Mouse (Mus musculus): ENCODE data around the gene Apoe. TPM values are rescaled to one million over a fixed set of nuclear protein-coding genes. Genes with fewer than 3 reads are reported as not detected.

Apoe gene
- polyA plus RNA-seq, 1 experiment from 2014 or later: 168 TPM

DNA sequence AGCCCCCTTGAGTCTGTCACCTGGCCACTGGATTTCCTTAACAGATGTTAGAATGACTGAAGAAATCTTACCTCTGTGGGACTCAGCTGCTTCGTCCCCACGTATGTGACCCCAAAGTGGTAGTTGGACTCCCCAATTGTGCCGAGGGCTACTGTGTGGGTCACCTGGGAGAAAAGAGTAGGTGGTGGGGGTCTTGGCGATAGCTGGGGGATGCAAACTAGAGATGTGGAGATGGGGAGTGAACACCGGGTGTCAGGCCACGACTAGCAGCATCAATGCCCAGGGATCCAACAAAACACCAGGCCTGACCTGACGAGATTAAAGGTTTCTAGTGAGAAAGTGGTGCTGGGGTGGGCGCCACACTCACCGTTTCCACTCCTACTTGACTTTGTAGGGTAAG, 14.6 kb upstream of the Apoe start:
- H3K27ac ChIP-seq (replicated peaks): no peak overlapping the region
- H3K4me1 ChIP-seq: peaks cover 25% of the 10 kb centered on the region
- peaks cover 75% of the 10 kb centered on the region for H3K36me3 ChIP-seq (replicated peaks)
- H3K9me3 ChIP-seq: no peaks in the 10 kb centered on the region
- peak overlapping the region; percentile 100; the same call in 1 of the 2 replicates for H3K4me3 ChIP-seq
- no peaks in the 10 kb centered on the region for H3K27me3 ChIP-seq (replicated peaks; ENCODE audit: low read depth, poor library complexity, severe bottlenecking)
- no peak for DNase-seq (ENCODE audit: low spot score)
- WGBS: 88% methylated on average over 9 of the region's 9 CpGs

DNA sequence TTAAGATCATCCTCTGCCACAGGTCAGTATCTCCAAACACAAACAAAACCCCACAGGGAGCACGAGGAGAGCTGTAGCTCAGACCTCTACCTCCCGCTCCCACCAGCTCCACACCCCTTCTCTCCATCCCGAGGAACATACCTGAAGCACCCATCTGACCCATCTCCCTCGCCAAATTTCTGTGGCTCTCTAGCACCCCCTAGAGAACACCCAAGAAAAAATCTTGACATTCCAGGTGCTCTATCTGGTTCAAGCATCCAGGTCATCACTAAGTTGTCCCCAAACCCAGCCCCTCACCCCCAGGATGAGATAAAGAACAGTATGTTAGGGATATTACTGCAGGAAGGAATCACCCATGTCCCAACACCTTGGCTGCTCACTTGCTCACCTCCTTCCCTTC, 14.2 kb upstream of the Apoe start:
- peak; percentile 30 for DNase-seq (ENCODE audit: low spot score)
- WGBS: 57% methylated on average over 4 of the region's 4 CpGs
- Histone ChIP-seq H3K9me3 (no peaks in the 10 kb centered on the region), H3K27me3 (replicated peaks; ENCODE audit: low read depth, poor library complexity, severe bottlenecking) (no peaks in the 10 kb centered on the region), H3K4me1 (peaks cover 25% of the 10 kb centered on the region), H3K27ac (replicated peaks) (no peak overlapping the region), H3K36me3 (replicated peaks) (peaks cover 75% of the 10 kb centered on the region), H3K4me3 (peak overlapping the region; percentile 100; the same call in 1 of the 2 replicates)

DNA sequence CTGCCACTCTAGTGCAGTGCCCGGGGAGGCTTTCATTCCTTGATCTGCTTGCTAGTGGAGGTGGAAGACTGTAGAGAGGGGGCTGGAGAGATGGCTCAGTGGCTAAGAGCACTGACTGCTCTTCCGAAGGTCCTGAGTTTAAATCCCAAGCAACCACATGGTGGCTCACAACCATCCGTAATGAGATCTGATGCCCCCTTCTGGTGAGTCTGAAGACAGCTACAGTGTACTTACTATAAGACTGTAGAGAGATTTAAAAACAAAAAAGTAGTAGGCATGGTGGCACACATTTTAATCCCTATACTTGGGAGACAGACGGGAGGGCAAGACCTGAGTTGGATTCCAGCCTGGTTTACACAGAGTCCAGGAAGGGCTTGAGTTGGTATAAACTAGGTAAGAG, 13.4 kb upstream of the Apoe start:
- peaks cover 25% of the 10 kb centered on the region for H3K4me1 ChIP-seq
- no peak overlapping the region for H3K4me3 ChIP-seq
- no peaks in the 10 kb centered on the region for H3K27me3 ChIP-seq (replicated peaks; ENCODE audit: low read depth, poor library complexity, severe bottlenecking)
- no peaks in the 10 kb centered on the region for H3K9me3 ChIP-seq
- H3K36me3 ChIP-seq (replicated peaks): peaks cover 75% of the 10 kb centered on the region
- DNase-seq (ENCODE audit: low spot score): no peak
- H3K27ac ChIP-seq (replicated peaks): no peak overlapping the region
- WGBS: 82% methylated on average over 4 of the region's 4 CpGs

DNA sequence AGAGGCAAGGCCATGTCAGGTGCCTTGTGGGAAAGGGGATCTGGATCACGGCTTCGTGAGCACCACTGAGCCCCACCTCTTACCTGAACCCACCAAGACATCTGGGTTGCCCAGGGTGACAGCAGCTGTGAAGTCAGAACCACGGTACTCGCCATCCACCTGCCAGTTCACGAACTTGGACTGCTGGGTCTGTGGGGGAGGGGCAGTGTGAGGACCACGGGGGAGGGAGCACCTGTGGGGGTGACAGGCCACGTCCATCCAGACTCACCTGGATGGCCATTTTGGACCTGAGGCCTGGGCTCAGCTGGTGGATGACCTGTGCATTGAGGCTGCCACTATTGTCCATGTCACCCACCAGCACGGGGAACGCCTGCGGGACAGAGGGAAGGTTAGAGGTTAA, 11.7 kb upstream of the Apoe start:
- WGBS: 94% methylated on average over 10 of the region's 10 CpGs
- no peak for DNase-seq (ENCODE audit: low spot score)
- Histone ChIP-seq H3K4me1 (peaks cover 15% of the 10 kb centered on the region), H3K4me3 (no peak overlapping the region), H3K27ac (replicated peaks) (no peak overlapping the region), H3K27me3 (replicated peaks; ENCODE audit: low read depth, poor library complexity, severe bottlenecking) (no peaks in the 10 kb centered on the region), H3K36me3 (replicated peaks) (peaks cover 82% of the 10 kb centered on the region), H3K9me3 (no peaks in the 10 kb centered on the region)

DNA sequence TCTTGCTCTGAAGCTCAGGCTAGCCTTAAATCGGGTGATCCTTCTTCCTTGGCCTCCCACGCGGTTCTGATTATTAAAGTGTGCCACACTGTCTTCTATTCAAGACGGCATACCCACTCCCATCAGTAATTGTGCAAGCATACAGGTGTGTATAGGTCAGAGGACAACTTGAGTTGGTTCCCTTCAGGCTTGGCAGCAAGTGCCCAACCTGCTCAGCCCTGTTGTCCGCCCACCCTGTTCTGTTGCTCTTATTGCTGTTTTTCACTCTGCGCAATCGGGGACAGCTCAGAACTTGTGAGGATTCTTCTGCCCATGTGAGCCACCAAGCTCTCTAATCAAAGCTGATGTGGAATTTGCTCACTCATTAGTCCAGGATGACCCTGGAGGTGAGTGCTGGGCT, 6.3 kb upstream of the Apoe start:
- peaks cover 14% of the 10 kb centered on the region for H3K4me1 ChIP-seq
- DNase-seq (ENCODE audit: low spot score): no peak
- no peaks in the 10 kb centered on the region for H3K9me3 ChIP-seq
- no peak overlapping the region for H3K4me3 ChIP-seq
- H3K27ac ChIP-seq (replicated peaks): no peak overlapping the region
- whole genome bisulfite sequencing: 91% methylated on average over 7 of the region's 7 CpGs
- peaks cover 88% of the 10 kb centered on the region for H3K36me3 ChIP-seq (replicated peaks)
- H3K27me3 ChIP-seq (replicated peaks; ENCODE audit: low read depth, poor library complexity, severe bottlenecking): no peaks in the 10 kb centered on the region

DNA sequence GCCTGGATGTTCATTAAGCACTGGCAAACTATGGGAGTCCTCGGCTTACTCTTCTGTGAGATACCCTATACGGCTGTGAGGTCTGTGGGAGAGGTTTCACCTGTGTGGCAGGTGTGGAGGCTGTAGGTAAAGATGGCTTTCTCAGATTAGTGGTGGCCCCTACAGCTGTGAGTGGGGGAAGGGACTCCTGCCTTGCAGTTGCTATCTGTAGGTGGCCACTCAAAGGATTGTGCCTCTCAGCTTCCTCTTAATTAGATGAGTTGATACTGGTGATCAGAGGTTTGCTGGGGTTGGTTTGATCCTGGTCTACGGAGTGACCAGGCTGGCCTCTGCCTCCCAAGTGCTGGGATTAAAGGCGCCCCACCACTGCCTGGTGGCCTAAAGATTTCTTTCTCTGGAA, 5.5 kb upstream of the Apoe start:
- H3K27me3 ChIP-seq (replicated peaks; ENCODE audit: low read depth, poor library complexity, severe bottlenecking): no peaks in the 10 kb centered on the region
- peaks cover 80% of the 10 kb centered on the region for H3K36me3 ChIP-seq (replicated peaks)
- peaks cover 18% of the 10 kb centered on the region for H3K4me1 ChIP-seq
- H3K9me3 ChIP-seq: no peaks in the 10 kb centered on the region
- no peak overlapping the region for H3K27ac ChIP-seq (replicated peaks)
- H3K4me3 ChIP-seq: no peak overlapping the region
- 96% methylated on average over 4 of the region's 4 CpGs for WGBS
- DNase-seq (ENCODE audit: low spot score): no peak

DNA sequence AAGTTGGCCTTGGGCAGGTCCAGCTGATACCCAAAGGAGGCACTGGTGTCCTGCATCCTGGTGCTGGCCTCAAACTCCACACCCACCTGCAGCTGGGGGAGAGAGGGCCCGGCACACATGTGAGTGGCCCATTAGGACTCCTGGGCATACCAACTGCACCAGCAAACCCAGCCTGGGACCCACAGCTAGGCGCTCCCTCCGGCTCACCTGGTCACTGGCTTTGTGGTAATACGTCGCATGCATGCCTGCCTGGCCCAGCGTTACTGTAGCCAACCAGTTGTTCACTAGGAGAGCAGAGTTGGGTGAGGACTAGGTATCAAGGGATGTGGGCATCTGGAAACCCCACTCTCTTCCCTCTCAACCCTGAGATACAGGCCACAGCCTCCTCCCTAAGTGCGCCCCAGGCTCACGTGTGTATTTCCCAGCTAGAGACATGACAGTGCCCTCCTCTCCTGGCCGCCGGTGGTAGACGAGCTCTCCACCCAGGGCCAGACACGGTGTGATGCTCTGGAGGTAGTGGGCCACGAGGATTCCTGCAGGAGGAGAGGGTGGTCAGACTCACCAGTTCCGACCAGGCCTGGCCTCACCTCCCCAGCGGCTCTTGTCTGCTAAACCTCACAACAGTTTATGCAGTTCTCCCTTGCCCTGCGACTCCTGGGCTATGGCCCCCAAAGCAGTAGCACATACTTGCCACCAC, 4.0 kb upstream of the Apoe start:
- H3K4me1 ChIP-seq: peaks cover 32% of the 10 kb centered on the region
- no peak overlapping the region for H3K27ac ChIP-seq (replicated peaks)
- peaks cover 66% of the 10 kb centered on the region for H3K36me3 ChIP-seq (replicated peaks)
- DNase-seq (ENCODE audit: low spot score): no peak
- H3K27me3 ChIP-seq (replicated peaks; ENCODE audit: low read depth, poor library complexity, severe bottlenecking): no peaks in the 10 kb centered on the region
- no peak overlapping the region for H3K4me3 ChIP-seq
- no peaks in the 10 kb centered on the region for H3K9me3 ChIP-seq
- 89% methylated on average over 16 of the region's 16 CpGs for WGBS

DNA sequence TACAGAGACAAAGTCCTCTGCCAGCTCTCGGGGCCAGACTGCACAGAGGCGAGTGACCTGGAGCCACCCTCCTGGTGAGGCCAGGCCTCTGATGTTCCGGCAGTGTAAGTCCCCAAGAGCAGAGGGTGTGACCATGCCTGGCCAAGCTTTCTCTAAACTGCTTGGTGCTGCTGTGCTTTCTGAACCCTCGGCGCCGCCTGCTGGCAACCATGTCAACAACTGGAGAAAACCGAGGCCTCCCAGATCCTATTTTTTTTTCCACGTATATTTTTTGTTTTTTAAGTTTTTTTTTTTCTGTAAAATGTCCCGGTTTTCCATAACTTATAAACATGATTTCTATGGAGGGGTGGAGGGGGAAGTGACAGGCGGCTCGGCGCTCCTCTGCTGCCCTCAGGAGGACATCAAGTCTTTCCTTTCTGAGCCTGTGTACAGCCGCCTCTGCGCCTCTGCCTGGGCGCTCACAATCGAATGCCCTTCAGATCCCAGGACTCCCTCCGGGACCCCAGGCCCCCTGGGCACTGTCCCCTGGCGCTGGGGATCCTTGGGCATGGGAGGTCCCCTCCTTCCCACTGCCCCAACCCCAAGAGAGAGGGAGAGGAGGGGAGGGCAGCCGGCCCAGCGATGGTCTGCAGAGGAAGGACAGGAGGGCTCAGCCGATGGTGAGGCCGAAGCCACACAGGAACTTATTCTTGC, 2.2 kb upstream of the Apoe start:
- Histone ChIP-seq H3K27me3 (replicated peaks; ENCODE audit: low read depth, poor library complexity, severe bottlenecking) (no peaks in the 10 kb centered on the region), H3K4me1 (peaks cover 36% of the 10 kb centered on the region), H3K9me3 (peaks cover 8% of the 10 kb centered on the region), H3K36me3 (replicated peaks) (peaks cover 62% of the 10 kb centered on the region), H3K27ac (replicated peaks) (peak overlapping the region; percentile 66), H3K4me3 (peak overlapping the region; percentile 14; the same call in 1 of the 2 replicates)
- 29% methylated on average over 22 of the region's 22 CpGs for WGBS
- peak; percentile 78 for DNase-seq (ENCODE audit: low spot score)

DNA sequence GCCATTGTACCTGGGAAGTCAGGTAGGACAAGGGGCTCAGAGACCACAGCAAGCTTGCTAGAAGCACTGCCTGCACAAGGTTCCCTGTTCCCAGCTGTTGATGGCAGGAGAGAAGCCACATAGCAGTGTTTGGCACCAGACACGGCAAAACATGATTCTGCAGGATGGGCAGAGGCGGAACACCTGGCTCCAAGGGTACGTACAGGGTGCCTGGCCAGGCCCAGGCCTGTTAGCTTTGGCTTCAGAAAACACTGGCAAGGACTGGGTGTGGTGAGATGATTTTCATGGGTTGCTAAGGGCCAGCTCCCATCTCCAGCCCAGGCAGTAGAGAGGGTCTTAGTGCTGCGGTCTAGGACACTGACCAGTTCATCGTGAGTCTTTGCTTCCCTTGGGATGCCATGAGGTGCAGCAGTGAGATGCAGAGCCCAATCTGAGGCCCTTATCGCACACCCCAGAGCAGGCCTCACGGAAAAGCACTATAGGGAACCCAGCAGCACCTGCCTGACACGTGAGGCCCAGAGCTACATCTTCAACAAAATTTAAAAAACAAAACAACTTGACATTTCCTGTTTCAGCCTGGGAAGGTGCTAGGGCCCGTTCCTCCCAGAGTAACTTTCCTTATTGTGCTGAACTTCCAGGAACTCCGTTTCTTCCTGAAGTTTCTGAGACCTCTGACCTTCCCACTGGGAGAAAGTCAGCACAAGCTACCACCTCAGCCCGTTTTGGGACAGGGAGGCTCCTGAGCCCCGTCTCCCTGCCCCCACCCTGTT, 1.5 kb upstream of the Apoe start:
- Histone ChIP-seq H3K4me3 (peak overlapping the region; percentile 21; the same call in 1 of the 2 replicates), H3K27ac (replicated peaks) (peak overlapping the region; percentile 31; the same call in 1 of the 2 replicates), H3K9me3 (peaks cover 10% of the 10 kb centered on the region), H3K4me1 (peaks cover 36% of the 10 kb centered on the region), H3K27me3 (replicated peaks; ENCODE audit: low read depth, poor library complexity, severe bottlenecking) (no peaks in the 10 kb centered on the region), H3K36me3 (replicated peaks) (peaks cover 63% of the 10 kb centered on the region)
- no peak for DNase-seq (ENCODE audit: low spot score)
- 63% methylated on average over 12 of the region's 12 CpGs for WGBS

DNA sequence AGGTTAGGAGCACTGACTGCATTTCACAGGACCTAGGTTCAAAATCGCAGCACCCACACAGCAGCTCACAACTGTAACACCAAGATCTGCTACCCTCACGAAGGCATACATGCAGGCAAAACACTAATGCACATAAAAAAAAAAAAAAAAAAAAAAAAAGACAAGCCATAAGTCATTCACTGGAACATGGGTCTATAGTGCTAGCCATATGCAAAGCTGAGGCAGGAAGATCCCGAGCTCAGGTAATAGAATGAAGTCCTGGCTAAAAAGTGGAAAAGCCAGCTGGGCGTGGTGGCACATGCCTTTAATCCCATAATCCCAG, 800 bp upstream of the Apoe start:
- Histone ChIP-seq H3K4me3 (peak overlapping the region; percentile 57; the same call in 1 of the 2 replicates), H3K36me3 (replicated peaks) (peaks cover 56% of the 10 kb centered on the region), H3K27ac (replicated peaks) (no peak overlapping the region), H3K4me1 (peaks cover 36% of the 10 kb centered on the region), H3K27me3 (replicated peaks; ENCODE audit: low read depth, poor library complexity, severe bottlenecking) (no peaks in the 10 kb centered on the region), H3K9me3 (peaks cover 10% of the 10 kb centered on the region)
- no peak for DNase-seq (ENCODE audit: low spot score)
- 81% methylated on average over 4 of the region's 4 CpGs for WGBS

DNA sequence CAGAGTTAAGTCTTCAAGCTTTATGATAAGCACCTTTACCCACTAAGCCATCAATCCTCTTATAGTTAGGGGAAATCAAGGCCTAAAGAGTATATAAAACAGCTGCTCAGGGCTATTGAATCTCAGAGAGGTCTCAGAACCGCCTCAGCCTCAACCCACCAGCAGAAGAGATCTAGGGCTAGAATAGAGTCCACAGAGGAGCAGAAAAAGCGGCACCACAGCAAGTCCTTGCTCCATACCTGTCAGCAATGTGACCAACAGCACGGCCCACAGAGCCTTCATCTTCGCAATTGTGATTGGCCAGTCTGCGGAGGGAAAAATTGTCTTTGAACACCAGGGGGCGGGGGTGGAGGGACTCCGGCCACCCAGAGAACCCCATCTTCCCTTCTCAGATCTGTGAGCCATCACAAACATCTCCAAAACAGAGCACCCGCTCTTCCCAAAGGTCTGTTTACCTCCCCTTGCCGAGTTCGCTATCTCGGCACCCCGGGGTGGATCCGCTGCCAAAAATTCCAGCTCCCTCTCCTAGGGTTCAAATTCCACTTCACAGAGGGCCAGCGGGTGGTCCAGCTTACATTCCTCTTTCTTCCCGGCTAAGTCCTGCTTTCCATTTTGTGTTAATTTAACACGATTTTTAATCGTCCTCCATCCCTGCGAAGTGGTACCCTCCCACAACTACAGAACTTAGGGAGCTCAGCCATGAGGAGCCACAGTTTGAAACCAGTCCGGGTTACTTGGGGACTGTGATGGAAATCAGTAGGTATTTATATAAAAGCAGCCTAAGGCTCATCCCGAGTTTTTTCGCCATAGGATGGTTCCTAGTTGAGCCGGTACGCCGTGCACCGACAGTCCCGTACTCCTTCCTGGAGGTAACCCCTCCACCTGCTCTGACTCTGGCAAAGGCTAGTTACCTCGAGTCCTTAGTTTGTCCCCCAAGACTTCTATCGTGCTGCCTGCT, 760 bp downstream of the Apoe start:
- Histone ChIP-seq H3K27ac (replicated peaks) (peak overlapping the region; percentile 73), H3K36me3 (replicated peaks) (peaks cover 41% of the 10 kb centered on the region), H3K4me3 (peak overlapping the region; percentile 57), H3K4me1 (peaks cover 44% of the 10 kb centered on the region), H3K9me3 (peaks cover 10% of the 10 kb centered on the region), H3K27me3 (replicated peaks; ENCODE audit: low read depth, poor library complexity, severe bottlenecking) (no peaks in the 10 kb centered on the region)
- 3% methylated on average over 28 of the region's 28 CpGs for WGBS
- peak; percentile 78 for DNase-seq (ENCODE audit: low spot score)

DNA sequence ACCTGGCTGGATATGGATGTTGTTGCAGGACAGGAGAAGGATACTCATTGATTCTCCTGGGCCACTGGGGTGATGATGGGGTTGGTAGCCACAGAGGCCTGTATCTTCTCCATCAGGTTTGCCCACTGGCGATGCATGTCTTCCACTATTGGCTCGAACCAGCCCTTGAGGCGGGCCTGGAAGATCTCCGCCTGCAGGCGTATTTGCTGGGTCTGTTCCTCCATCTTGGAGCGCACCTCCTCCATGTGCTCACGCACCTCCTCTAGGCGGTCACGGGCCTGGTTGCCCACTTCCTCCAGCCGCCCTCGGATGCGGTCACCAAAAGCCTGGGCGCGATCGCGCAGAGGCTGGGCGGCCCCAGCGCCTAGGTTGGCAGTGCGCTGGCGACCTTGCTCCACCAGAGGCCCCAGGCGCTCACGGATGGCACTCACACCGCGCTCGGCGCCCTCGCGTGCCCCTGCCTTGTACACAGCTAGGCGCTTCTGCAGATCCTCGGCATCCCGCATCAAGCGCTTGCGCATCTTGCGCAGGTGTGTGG, 2.6 kb downstream of the Apoe start:
- Histone ChIP-seq H3K9me3 (peaks cover 11% of the 10 kb centered on the region), H3K36me3 (replicated peaks) (peaks cover 23% of the 10 kb centered on the region), H3K4me3 (no peak overlapping the region), H3K27me3 (replicated peaks; ENCODE audit: low read depth, poor library complexity, severe bottlenecking) (no peaks in the 10 kb centered on the region), H3K4me1 (peaks cover 56% of the 10 kb centered on the region), H3K27ac (replicated peaks) (no peak overlapping the region)
- DNase-seq (ENCODE audit: low spot score): no peak
- 92% methylated on average over 34 of the region's 34 CpGs for WGBS
